Mouse (Mus musculus): ENCODE data around the gene Hnrnpd. TPM values are rescaled to one million over a fixed set of nuclear protein-coding genes. Genes with fewer than 3 reads are reported as not detected.

Hnrnpd gene
- polyA plus RNA-seq, 1 experiment from 2014 or later: 152 TPM

GRCm38 (mm10) chr5:99953883-99954282, 24.9 kb downstream of the Hnrnpd start:
- Histone ChIP-seq H3K4me2 (no peak overlapping the region), H3K9me3 (ENCODE audit: control insufficient read depth, low read length) (no peaks in the 10 kb centered on the region), H3K27ac (ENCODE audit: low read depth, low read length) (no peak overlapping the region), H3K27me3 (replicated peaks; ENCODE audit: control insufficient read depth, insufficient read depth, low read length) (no peaks in the 10 kb centered on the region), H3K36me3 (ENCODE audit: control insufficient read depth, insufficient read depth, low read length) (peaks cover 3% of the 10 kb centered on the region; the same call in 1 of the 2 replicates), H3K4me1 (replicated peaks; ENCODE audit: control insufficient read depth, insufficient read depth, low read length) (no peaks in the 10 kb centered on the region; the same call in 1 of the 2 replicates), H3K4me3 (ENCODE audit: low read depth, low read length) (no peak overlapping the region), H3K9ac (ENCODE audit: low read depth, low read length) (no peak overlapping the region)
- 59% methylated on average over 1 of the region's 1 CpGs for WGBS
- no peak for DNase-seq (ENCODE audit: low spot score)
- ATAC-seq (replicated peaks; ENCODE audit: low FRiP score): no peak

GRCm38 (mm10) chr5:99952513-99952912, 26.2 kb downstream of the Hnrnpd start:
- DNase-seq (ENCODE audit: low spot score) (no peak), ATAC-seq (replicated peaks; ENCODE audit: low FRiP score) (peak; percentile 58)
- Histone ChIP-seq H3K27me3 (replicated peaks; ENCODE audit: control insufficient read depth, insufficient read depth, low read length) (no peaks in the 10 kb centered on the region), H3K36me3 (ENCODE audit: control insufficient read depth, insufficient read depth, low read length) (no peaks in the 10 kb centered on the region; the same call in 1 of the 2 replicates), H3K4me2 (no peak overlapping the region), H3K27ac (ENCODE audit: low read depth, low read length) (no peak overlapping the region), H3K4me3 (ENCODE audit: low read depth, low read length) (no peak overlapping the region), H3K9ac (ENCODE audit: low read depth, low read length) (no peak overlapping the region), H3K9me3 (ENCODE audit: control insufficient read depth, low read length) (no peaks in the 10 kb centered on the region), H3K4me1 (replicated peaks; ENCODE audit: control insufficient read depth, insufficient read depth, low read length) (no peaks in the 10 kb centered on the region; the same call in 1 of the 2 replicates)
- 77% methylated on average over 5 of the region's 5 CpGs for WGBS

GRCm38 (mm10) chr5:99941776-99942502, 36.8 kb downstream of the Hnrnpd start:
- Histone ChIP-seq H3K4me1 (replicated peaks; ENCODE audit: control insufficient read depth, insufficient read depth, low read length) (no peaks in the 10 kb centered on the region), H3K4me3 (ENCODE audit: low read depth, low read length) (no peak overlapping the region), H3K9ac (ENCODE audit: low read depth, low read length) (no peak overlapping the region), H3K27ac (ENCODE audit: low read depth, low read length) (no peak overlapping the region), H3K36me3 (ENCODE audit: control insufficient read depth, insufficient read depth, low read length) (peaks cover 3% of the 10 kb centered on the region; the same call in 1 of the 2 replicates), H3K27me3 (replicated peaks; ENCODE audit: control insufficient read depth, insufficient read depth, low read length) (no peaks in the 10 kb centered on the region), H3K4me2 (no peak overlapping the region), H3K9me3 (ENCODE audit: control insufficient read depth, low read length) (peaks cover 3% of the 10 kb centered on the region; the same call in 1 of the 2 replicates)
- DNase-seq (ENCODE audit: low spot score): no peak
- 66% methylated on average over 10 of the region's 10 CpGs for WGBS
- no peak for ATAC-seq (replicated peaks; ENCODE audit: low FRiP score)

- WGBS: 79% methylated on average over 10 of the region's 10 CpGs
- DNase-seq (ENCODE audit: low spot score): no peak
- Histone ChIP-seq H3K27me3 (replicated peaks; ENCODE audit: control insufficient read depth, insufficient read depth, low read length) (no peaks in the 10 kb centered on the region), H3K9me3 (ENCODE audit: control insufficient read depth, low read length) (peaks cover 3% of the 10 kb centered on the region; the same call in 1 of the 2 replicates), H3K4me2 (no peak overlapping the region), H3K4me3 (ENCODE audit: low read depth, low read length) (no peak overlapping the region), H3K9ac (ENCODE audit: low read depth, low read length) (no peak overlapping the region), H3K36me3 (ENCODE audit: control insufficient read depth, insufficient read depth, low read length) (peaks cover 3% of the 10 kb centered on the region; the same call in 1 of the 2 replicates), H3K4me1 (replicated peaks; ENCODE audit: control insufficient read depth, insufficient read depth, low read length) (no peaks in the 10 kb centered on the region), H3K27ac (ENCODE audit: low read depth, low read length) (no peak overlapping the region)
- ATAC-seq (replicated peaks; ENCODE audit: low FRiP score): no peak
Observed at GRCm38 (mm10) chr5:99941273-99941672, 37.5 kb downstream of the Hnrnpd start.

GRCm38 (mm10) chr5:99939440-99939839, 39.3 kb downstream of the Hnrnpd start:
- no peak for DNase-seq (ENCODE audit: low spot score)
- H3K4me3 ChIP-seq (ENCODE audit: low read depth, low read length): no peak overlapping the region
- no peak overlapping the region for H3K27ac ChIP-seq (ENCODE audit: low read depth, low read length)
- no peaks in the 10 kb centered on the region for H3K4me1 ChIP-seq (replicated peaks; ENCODE audit: control insufficient read depth, insufficient read depth, low read length)
- ATAC-seq (replicated peaks; ENCODE audit: low FRiP score): no peak
- no peaks in the 10 kb centered on the region for H3K36me3 ChIP-seq (ENCODE audit: control insufficient read depth, insufficient read depth, low read length)
- no peak overlapping the region for H3K4me2 ChIP-seq
- H3K27me3 ChIP-seq (replicated peaks; ENCODE audit: control insufficient read depth, insufficient read depth, low read length): no peaks in the 10 kb centered on the region
- 81% methylated on average over 3 of the region's 3 CpGs for WGBS
- no peaks in the 10 kb centered on the region for H3K9me3 ChIP-seq (ENCODE audit: control insufficient read depth, low read length)
- no peak overlapping the region for H3K9ac ChIP-seq (ENCODE audit: low read depth, low read length)

- 79% methylated on average over 6 of the region's 6 CpGs for WGBS
- no peak for DNase-seq (ENCODE audit: low spot score)
- ATAC-seq (replicated peaks; ENCODE audit: low FRiP score): no peak
- Histone ChIP-seq H3K27me3 (replicated peaks; ENCODE audit: control insufficient read depth, insufficient read depth, low read length) (no peaks in the 10 kb centered on the region), H3K36me3 (ENCODE audit: control insufficient read depth, insufficient read depth, low read length) (no peaks in the 10 kb centered on the region), H3K4me1 (replicated peaks; ENCODE audit: control insufficient read depth, insufficient read depth, low read length) (no peaks in the 10 kb centered on the region), H3K27ac (ENCODE audit: low read depth, low read length) (no peak overlapping the region), H3K4me3 (ENCODE audit: low read depth, low read length) (no peak overlapping the region), H3K9ac (ENCODE audit: low read depth, low read length) (no peak overlapping the region), H3K4me2 (no peak overlapping the region), H3K9me3 (ENCODE audit: control insufficient read depth, low read length) (no peaks in the 10 kb centered on the region)
Observed at GRCm38 (mm10) chr5:99931910-99932309, 46.8 kb downstream of the Hnrnpd start.

GRCm38 (mm10) chr5:99927951-99928350, 50.8 kb downstream of the Hnrnpd start:
- Histone ChIP-seq H3K4me1 (replicated peaks; ENCODE audit: control insufficient read depth, insufficient read depth, low read length) (no peaks in the 10 kb centered on the region), H3K9ac (ENCODE audit: low read depth, low read length) (no peak overlapping the region), H3K4me2 (no peak overlapping the region), H3K9me3 (ENCODE audit: control insufficient read depth, low read length) (no peaks in the 10 kb centered on the region), H3K27ac (ENCODE audit: low read depth, low read length) (no peak overlapping the region), H3K36me3 (ENCODE audit: control insufficient read depth, insufficient read depth, low read length) (no peaks in the 10 kb centered on the region), H3K4me3 (ENCODE audit: low read depth, low read length) (no peak overlapping the region), H3K27me3 (replicated peaks; ENCODE audit: control insufficient read depth, insufficient read depth, low read length) (no peaks in the 10 kb centered on the region)
- ATAC-seq (replicated peaks; ENCODE audit: low FRiP score) (no peak), DNase-seq (ENCODE audit: low spot score) (no peak)
- WGBS: 41% methylated on average over 4 of the region's 4 CpGs

GRCm38 (mm10) chr5:99922033-99922432, 56.7 kb downstream of the Hnrnpd start:
- Histone ChIP-seq H3K9me3 (ENCODE audit: control insufficient read depth, low read length) (no peaks in the 10 kb centered on the region), H3K27me3 (replicated peaks; ENCODE audit: control insufficient read depth, insufficient read depth, low read length) (no peaks in the 10 kb centered on the region), H3K36me3 (ENCODE audit: control insufficient read depth, insufficient read depth, low read length) (no peaks in the 10 kb centered on the region), H3K4me3 (ENCODE audit: low read depth, low read length) (no peak overlapping the region), H3K4me1 (replicated peaks; ENCODE audit: control insufficient read depth, insufficient read depth, low read length) (no peaks in the 10 kb centered on the region), H3K4me2 (no peak overlapping the region), H3K9ac (ENCODE audit: low read depth, low read length) (no peak overlapping the region), H3K27ac (ENCODE audit: low read depth, low read length) (no peak overlapping the region)
- DNase-seq (ENCODE audit: low spot score): no peak
- WGBS: 84% methylated on average over 8 of the region's 8 CpGs
- ATAC-seq (replicated peaks; ENCODE audit: low FRiP score): no peak

- Histone ChIP-seq H3K4me1 (replicated peaks; ENCODE audit: control insufficient read depth, insufficient read depth, low read length) (no peaks in the 10 kb centered on the region), H3K9ac (ENCODE audit: low read depth, low read length) (no peak overlapping the region), H3K27ac (ENCODE audit: low read depth, low read length) (no peak overlapping the region), H3K27me3 (replicated peaks; ENCODE audit: control insufficient read depth, insufficient read depth, low read length) (no peaks in the 10 kb centered on the region), H3K4me2 (no peak overlapping the region), H3K36me3 (ENCODE audit: control insufficient read depth, insufficient read depth, low read length) (no peaks in the 10 kb centered on the region), H3K9me3 (ENCODE audit: control insufficient read depth, low read length) (no peaks in the 10 kb centered on the region), H3K4me3 (ENCODE audit: low read depth, low read length) (no peak overlapping the region)
- no peak for ATAC-seq (replicated peaks; ENCODE audit: low FRiP score)
- no peak for DNase-seq (ENCODE audit: low spot score)
- WGBS: 39% methylated on average over 7 of the region's 7 CpGs
Observed at GRCm38 (mm10) chr5:99915494-99915893, 63.2 kb downstream of the Hnrnpd start.

Data from liver, embryonic 11.5 days (tissue).